Mouse (Mus musculus) MEL (cell line): ENCODE measurements at regions not wholly inside any gene's neighbourhood (a gene's known extent, or its start where the extent isn't known, plus 50 kb on each side); places are given as distances from the start of the nearest gene placed in this dataset.

Experiments
- DNase-seq: peaks from one replicate; pipeline ENCODE4 v3.0.0; 2011; ENCODE audit warnings: low read depth, low spot score
- H3K27ac ChIP-seq: 2 replicates; pipeline ENCODE4 v1.5.1; 2012; ENCODE audit warnings: low read depth, mild to moderate bottlenecking, control low read depth, low read length, moderate library complexity; ENCODE audit not compliant: control insufficient read depth
- H3K27me3 ChIP-seq, 2 experiments: fragments of 150-350 bp in 1 of 2; sonication (generic) in 1 of 2; 2 replicates each; pipeline ENCODE4 v1.6.1; 2012; ENCODE audit warnings: low read length in 2 of 2, mild to moderate bottlenecking in 2 of 2, improper control_type of control experiment in 1 of 2, moderate library complexity in 1 of 2; ENCODE audit not compliant: insufficient read depth in 2 of 2, control insufficient read depth in 1 of 2
- H3K36me3 ChIP-seq, 2 experiments: 2 replicates each; pipeline ENCODE4 v1.6.1; 2012 to 2014; ENCODE audit warnings: low read length in 2 of 2, improper control_type of control experiment in 1 of 2, inconsistent platforms in 1 of 2, mild to moderate bottlenecking in 1 of 2; ENCODE audit not compliant: insufficient read depth in 2 of 2, control insufficient read depth in 1 of 2
- H3K4me1 ChIP-seq, 2 experiments: fragments of 150-350 bp in 1 of 2; sonication (generic) in 1 of 2; 2 replicates each; pipeline ENCODE4 v1.6.1; 2012; ENCODE audit warnings: low read length in 2 of 2, improper control_type of control experiment in 1 of 2, mild to moderate bottlenecking in 1 of 2; ENCODE audit not compliant: insufficient read depth in 2 of 2, control insufficient read depth in 1 of 2
- H3K4me3 ChIP-seq, 2 experiments: fragments of 150-350 bp in 1 of 2; sonication (generic) in 1 of 2; 2 replicates each; pipeline ENCODE4 v1.5.1; 2012; ENCODE audit warnings: low read depth in 2 of 2, low read length in 2 of 2, mild to moderate bottlenecking in 2 of 2, moderate library complexity in 2 of 2, control low read depth in 1 of 2, improper control_type of control experiment in 1 of 2; ENCODE audit not compliant: control insufficient read depth in 1 of 2, insufficient read depth in 1 of 2
- H3K79me2 ChIP-seq: 2 replicates; pipeline ENCODE4 v1.6.1; 2012; ENCODE audit warnings: mild to moderate bottlenecking, low read length, moderate library complexity; ENCODE audit not compliant: control insufficient read depth, poor library complexity, insufficient read depth
- H3K9ac ChIP-seq: 2 replicates; pipeline ENCODE4 v1.6.1; 2012; ENCODE audit warnings: low read depth, mild to moderate bottlenecking, control low read depth, low read length, moderate library complexity; ENCODE audit not compliant: control insufficient read depth, poor library complexity, severe bottlenecking
- H3K9me3 ChIP-seq: fragments of 150-350 bp; sonication (generic); replicated peaks from 2 replicates; pipeline ENCODE4 v1.6.1; 2012; ENCODE audit warnings: mild to moderate bottlenecking, low read length, improper control_type of control experiment, moderate library complexity; ENCODE audit not compliant: insufficient read depth
- CTCF ChIP-seq, 3 experiments: IDR thresholded peaks in 2 of 3; conservative IDR thresholded peaks in 1 of 3; 2 replicates each; pipeline ENCODE4 v1.5.1; 2011 to 2012; ENCODE audit warnings: low read length in 3 of 3, low read depth in 2 of 3, mild to moderate bottlenecking in 2 of 3, improper control_type of control experiment in 1 of 3, inconsistent platforms in 1 of 3, mixed read lengths in 1 of 3, moderate library complexity in 1 of 3; ENCODE audit not compliant: control insufficient read depth in 1 of 3, insufficient read depth in 1 of 3, poor library complexity in 1 of 3, severe bottlenecking in 1 of 3
- EP300 ChIP-seq, 2 experiments: IDR thresholded peaks; 2 replicates each; pipeline ENCODE4 v1.6.1; 2011; ENCODE audit warnings: improper control_type of control experiment in 2 of 2, low read length in 2 of 2, low read depth in 1 of 2, mild to moderate bottlenecking in 1 of 2
- ETS1 ChIP-seq: IDR thresholded peaks from 2 replicates; pipeline ENCODE4 v1.6.1; 2012; ENCODE audit warnings: low read depth, mild to moderate bottlenecking, inconsistent platforms, low read length, improper control_type of control experiment, moderate library complexity
- GATA1 ChIP-seq: IDR thresholded peaks from 2 replicates; pipeline ENCODE4 v1.6.1; 2011; ENCODE audit warnings: low read depth, low read length, improper control_type of control experiment
- HCFC1 ChIP-seq: IDR thresholded peaks from 2 replicates; pipeline ENCODE4 v1.6.1; 2012; ENCODE audit warnings: low read depth, mild to moderate bottlenecking, inconsistent platforms, low read length, improper control_type of control experiment, moderate library complexity
- KAT2A ChIP-seq: conservative IDR thresholded peaks from 2 replicates; pipeline ENCODE4 v1.6.1; 2012; ENCODE audit warnings: low read depth, low read length, improper control_type of control experiment, inconsistent platforms
- MAX ChIP-seq: IDR thresholded peaks from 2 replicates; pipeline ENCODE4 v1.6.1; 2011; ENCODE audit warnings: low read length, improper control_type of control experiment
- MEF2A ChIP-seq: IDR thresholded peaks from 2 replicates; pipeline ENCODE4 v1.6.1; 2014; ENCODE audit warnings: low read depth, mild to moderate bottlenecking, inconsistent platforms, low read length, improper control_type of control experiment; ENCODE audit not compliant: poor library complexity, insufficient replicate concordance, severe bottlenecking; ENCODE audit errors: extremely low read depth
- MXI1 ChIP-seq: IDR thresholded peaks from 2 replicates; pipeline ENCODE4 v1.6.1; 2011; ENCODE audit warnings: mild to moderate bottlenecking, low read depth, low read length, improper control_type of control experiment
- NELFE ChIP-seq: IDR thresholded peaks from 2 replicates; pipeline ENCODE4 v1.6.1; 2011; ENCODE audit warnings: low read depth, low read length, improper control_type of control experiment
- POLR2AphosphoS2 ChIP-seq: IDR thresholded peaks from 2 replicates; pipeline ENCODE4 v1.6.1; 2011; ENCODE audit warnings: low read length, improper control_type of control experiment
- POLR2AphosphoS5 ChIP-seq: IDR thresholded peaks from 2 replicates; pipeline ENCODE4 v1.6.1; 2012; ENCODE audit warnings: low read depth, borderline replicate concordance, mild to moderate bottlenecking, inconsistent platforms, low read length, moderate library complexity, mixed read lengths
- SIN3A ChIP-seq: IDR thresholded peaks from 2 replicates; pipeline ENCODE4 v1.6.1; 2012; ENCODE audit warnings: low read length, improper control_type of control experiment, inconsistent platforms
- TBP ChIP-seq: IDR thresholded peaks from 2 replicates; pipeline ENCODE4 v1.8.0; 2011; ENCODE audit warnings: low read depth, low read length, improper control_type of control experiment
- TCF12 ChIP-seq: IDR thresholded peaks from 2 replicates; pipeline ENCODE4 v1.6.1; 2014; ENCODE audit warnings: low read depth, mild to moderate bottlenecking, inconsistent platforms, low read length, improper control_type of control experiment, moderate library complexity
- UBTF ChIP-seq: IDR thresholded peaks from 2 replicates; pipeline ENCODE4 v1.6.1; 2012; ENCODE audit warnings: low read depth, mild to moderate bottlenecking, inconsistent platforms, low read length, improper control_type of control experiment, moderate library complexity, borderline replicate concordance; ENCODE audit not compliant: insufficient read depth
- USF2 ChIP-seq, 2 experiments: IDR thresholded peaks; 2 replicates each; pipeline ENCODE4 v1.6.1; 2011 to 2012; ENCODE audit warnings: improper control_type of control experiment in 2 of 2, low read length in 2 of 2, borderline replicate concordance in 1 of 2, inconsistent platforms in 1 of 2, low read depth in 1 of 2, mild to moderate bottlenecking in 1 of 2; ENCODE audit not compliant: insufficient read depth in 1 of 2
- ZC3H11A ChIP-seq: IDR thresholded peaks from 2 replicates; pipeline ENCODE4 v1.6.1; 2012; ENCODE audit warnings: low read depth, mild to moderate bottlenecking, inconsistent platforms, low read length, improper control_type of control experiment
- ZKSCAN1 ChIP-seq: IDR thresholded peaks from 2 replicates; pipeline ENCODE4 v1.6.1; 2012; ENCODE audit warnings: low read depth, mild to moderate bottlenecking, inconsistent platforms, low read length, improper control_type of control experiment, moderate library complexity
- ZMIZ1 ChIP-seq: IDR thresholded peaks from 2 replicates; pipeline ENCODE4 v1.6.1; 2012; ENCODE audit warnings: low read depth, mild to moderate bottlenecking, inconsistent platforms, low read length, improper control_type of control experiment, moderate library complexity

- no peak overlapping the region for H3K27ac ChIP-seq
- H3K36me3 ChIP-seq = no peaks in the 10 kb centered on the region
- H3K4me3 ChIP-seq = no peak overlapping the region
- no peaks in the 10 kb centered on the region for H3K4me1 ChIP-seq
- no peaks in the 10 kb centered on the region for H3K27me3 ChIP-seq
- no peak for TF ChIP-seq NELFE
- no peak for TF ChIP-seq KAT2A
- TF ChIP-seq EP300 (IDR thresholded peaks at IDR 0.05; ENCODE audit: low read depth in 1 of 2, low read length in 2 of 2) = no peak
- no peak for TF ChIP-seq SIN3A
- no peak for TF ChIP-seq UBTF
- no peak overlapping the region for H3K9ac ChIP-seq
- no peaks in the 10 kb centered on the region for H3K9me3 ChIP-seq
- no peak for DNase-seq
- H3K79me2 ChIP-seq = no peaks in the 10 kb centered on the region
These were observed 372.7 kb downstream of the Cd83 start for GRCm38 (mm10) chr13:44157236-44157635.

DNA sequence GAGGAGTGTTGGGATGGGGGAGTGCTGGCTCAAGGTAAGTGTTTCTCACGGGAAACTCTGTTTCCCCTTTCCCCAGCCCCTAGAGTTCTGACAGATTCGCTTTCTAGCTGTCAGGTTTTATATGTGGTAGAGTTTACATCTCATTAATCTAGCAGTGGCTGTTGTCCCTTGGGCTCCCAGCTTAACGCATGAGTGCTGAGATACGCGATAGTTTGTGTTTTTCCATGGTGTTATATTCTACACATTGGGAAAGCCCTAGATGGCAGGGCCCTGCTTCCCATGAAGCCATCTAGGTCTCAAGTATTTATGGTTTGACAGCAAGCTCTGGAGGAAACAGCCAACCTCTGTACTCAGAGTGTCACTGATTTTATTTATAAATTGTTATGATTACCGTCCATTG lies 373.8 kb downstream of the Cd83 start:
- H3K79me2 ChIP-seq = no peaks in the 10 kb centered on the region
- TF ChIP-seq HCFC1 = no peak
- TF ChIP-seq TBP = no peak
- TF ChIP-seq ZKSCAN1 = no peak
- no peak for TF ChIP-seq KAT2A
- TF ChIP-seq POLR2AphosphoS2 = no peak
- TF ChIP-seq POLR2AphosphoS5 = no peak
- no peak for TF ChIP-seq CTCF (IDR thresholded peaks at IDR 0.05 in 2 of 3, conservative IDR thresholded peaks at IDR 0.05 in 1 of 3; ENCODE audit: control insufficient read depth in 1 of 3, insufficient read depth in 1 of 3, low read depth in 2 of 3, low read length in 3 of 3, poor library complexity in 1 of 3, severe bottlenecking in 1 of 3)
- TF ChIP-seq USF2 (IDR thresholded peaks at IDR 0.05; ENCODE audit: borderline replicate concordance in 1 of 2, insufficient read depth in 1 of 2, low read depth in 1 of 2, low read length in 2 of 2) = no peak
- TF ChIP-seq MEF2A = no peak
- TF ChIP-seq ZMIZ1 = no peak
- TF ChIP-seq ETS1 = no peak
- no peak for TF ChIP-seq TCF12
- TF ChIP-seq ZC3H11A = no peak
- no peak for TF ChIP-seq GATA1
- TF ChIP-seq UBTF = no peak
- no peak for TF ChIP-seq MAX
- TF ChIP-seq MXI1 = no peak

More for the DNA sequence above, 373.8 kb downstream of the Cd83 start:
- Histone ChIP-seq H3K36me3 (no peaks in the 10 kb centered on the region), H3K27ac (no peak overlapping the region), H3K9me3 (no peaks in the 10 kb centered on the region), H3K4me3 (no peak overlapping the region), H3K9ac (no peak overlapping the region), H3K4me1 (no peaks in the 10 kb centered on the region), H3K27me3 (no peaks in the 10 kb centered on the region)
- no peak for DNase-seq
